Mouse (Mus musculus) hindbrain, embryonic 10.5 days (tissue): Measurements from ENCODE around the gene Gm42742. TPM values are rescaled to one million over a fixed set of nuclear protein-coding genes. Genes with fewer than 3 reads are reported as not detected.

Experiments used
- DNase-seq: peaks from one replicate; pipeline ENCODE4 v3.0.0-alpha.2; 2017; ENCODE audit warnings: low spot score
- H3K27ac ChIP-seq: fragments of 300-500 bp; sonication (generic); 2 replicates; pipeline ENCODE4 v1.5.1; 2016; ENCODE audit warnings: mild to moderate bottlenecking, moderate library complexity
- H3K27me3 ChIP-seq: fragments of 300-500 bp; sonication (generic); 2 replicates; pipeline ENCODE4 v1.6.1; 2016; ENCODE audit warnings: mild to moderate bottlenecking; ENCODE audit not compliant: poor library complexity, insufficient read depth, severe bottlenecking
- H3K36me3 ChIP-seq: fragments of 300-500 bp; sonication (generic); 2 replicates; pipeline ENCODE4 v1.6.1; 2016; ENCODE audit warnings: mild to moderate bottlenecking, moderate library complexity
- H3K4me1 ChIP-seq: fragments of 300-500 bp; sonication (generic); replicated peaks from 2 replicates; pipeline ENCODE4 v1.6.1; 2016; ENCODE audit warnings: mild to moderate bottlenecking
- H3K4me3 ChIP-seq: fragments of 300-500 bp; sonication (generic); 2 replicates; pipeline ENCODE4 v1.5.1; 2016; ENCODE audit warnings: mild to moderate bottlenecking, moderate library complexity
- H3K9me3 ChIP-seq: fragments of 300-500 bp; sonication (generic); 2 replicates; pipeline ENCODE4 v1.6.1; 2016; ENCODE audit warnings: mild to moderate bottlenecking, moderate library complexity
- WGBS: fragments of 180-500 bp; shearing (Covaris S2); methylation state at CpG from one replicate; pipeline ENCODE4 v1.1.7; 2016; 5-methylcytosine and 5-hydroxymethylcytosine counted together
- polyA plus RNA-seq: library from polyadenylated mRNA; unstranded; fragments of >200 nt; fragmentation: Nextera tagmentation; extraction: Ambion mirVana; gene quantifications from 2 replicates; pipeline ENCODE4 v1.2.1, GENCODE M21; 2016

Gene Gm42742
- polyA plus RNA-seq, 1 experiment from 2014 or later: 75.1 TPM

GRCm38 (mm10) chr7:127024755-127025555 is 4.1 kb upstream of the Gm42742 start:
- Histone ChIP-seq H3K27me3 (no peaks in the 10 kb centered on the region), H3K4me3 (peak overlapping the region; percentile 90), H3K9me3 (no peaks in the 10 kb centered on the region), H3K36me3 (peaks cover 64% of the 10 kb centered on the region), H3K27ac (peak overlapping the region; percentile 100), H3K4me1 (peaks cover 72% of the 10 kb centered on the region)
- 1% methylated on average over 30 of the region's 30 CpGs for whole genome bisulfite sequencing
- DNase-seq: peak; percentile 83

- no peaks in the 10 kb centered on the region for H3K9me3 ChIP-seq
- peaks cover 81% of the 10 kb centered on the region for H3K4me1 ChIP-seq
- no peak for DNase-seq
- no peaks in the 10 kb centered on the region for H3K27me3 ChIP-seq
- H3K36me3 ChIP-seq: peaks cover 60% of the 10 kb centered on the region
- H3K4me3 ChIP-seq: peak overlapping the region; percentile 90
- H3K27ac ChIP-seq: peak overlapping the region; percentile 100
- 38% methylated on average over 19 of the region's 19 CpGs for WGBS
Measured at GRCm38 (mm10) chr7:127023896-127024690, 3.2 kb upstream of the Gm42742 start.

- Histone ChIP-seq H3K4me1 (peaks cover 84% of the 10 kb centered on the region), H3K27ac (peak overlapping the region; percentile 100), H3K9me3 (no peaks in the 10 kb centered on the region), H3K36me3 (peaks cover 51% of the 10 kb centered on the region), H3K27me3 (no peaks in the 10 kb centered on the region), H3K4me3 (peak overlapping the region; percentile 90)
- WGBS: 79% methylated on average over 13 of the region's 13 CpGs
- DNase-seq: no peak
Measured at GRCm38 (mm10) chr7:127023272-127023691, 2.4 kb upstream of the Gm42742 start.

- peaks cover 46% of the 10 kb centered on the region for H3K36me3 ChIP-seq
- 77% methylated on average over 7 of the region's 7 CpGs for WGBS
- no peaks in the 10 kb centered on the region for H3K9me3 ChIP-seq
- H3K4me3 ChIP-seq: peak overlapping the region; percentile 90
- peaks cover 84% of the 10 kb centered on the region for H3K4me1 ChIP-seq
- peak overlapping the region; percentile 100 for H3K27ac ChIP-seq
- DNase-seq: no peak
- H3K27me3 ChIP-seq: no peaks in the 10 kb centered on the region
Measured at GRCm38 (mm10) chr7:127022528-127023271, 1.8 kb upstream of the Gm42742 start.

- peak overlapping the region; percentile 86 for H3K27ac ChIP-seq
- H3K27me3 ChIP-seq: no peaks in the 10 kb centered on the region
- DNase-seq: no peak
- H3K4me1 ChIP-seq: peaks cover 80% of the 10 kb centered on the region
- peak overlapping the region; percentile 90 for H3K4me3 ChIP-seq
- peaks cover 43% of the 10 kb centered on the region for H3K36me3 ChIP-seq
- no peaks in the 10 kb centered on the region for H3K9me3 ChIP-seq
- 39% methylated on average over 5 of the region's 5 CpGs for WGBS
Measured at GRCm38 (mm10) chr7:127021563-127022527, 948 bp upstream of the Gm42742 start.

- DNase-seq: no peak
- H3K27ac ChIP-seq: peak overlapping the region; percentile 86
- peak overlapping the region; percentile 90 for H3K4me3 ChIP-seq
- H3K36me3 ChIP-seq: peaks cover 47% of the 10 kb centered on the region
- 32% methylated on average over 5 of the region's 5 CpGs for WGBS
- H3K9me3 ChIP-seq: no peaks in the 10 kb centered on the region
- no peaks in the 10 kb centered on the region for H3K27me3 ChIP-seq
- peaks cover 93% of the 10 kb centered on the region for H3K4me1 ChIP-seq
Measured at GRCm38 (mm10) chr7:127020491-127020890, 406 bp downstream of the Gm42742 start.

- 62% methylated on average over 3 of the region's 3 CpGs for WGBS
- H3K36me3 ChIP-seq: peaks cover 47% of the 10 kb centered on the region
- peak overlapping the region; percentile 86 for H3K27ac ChIP-seq
- H3K27me3 ChIP-seq: no peaks in the 10 kb centered on the region
- peaks cover 93% of the 10 kb centered on the region for H3K4me1 ChIP-seq
- H3K9me3 ChIP-seq: no peaks in the 10 kb centered on the region
- H3K4me3 ChIP-seq: peak overlapping the region; percentile 90
- no peak for DNase-seq
Measured at GRCm38 (mm10) chr7:127020031-127020430, 866 bp downstream of the Gm42742 start.

- peaks cover 93% of the 10 kb centered on the region for H3K4me1 ChIP-seq
- peak overlapping the region; percentile 98 for H3K27ac ChIP-seq
- 77% methylated on average over 14 of the region's 14 CpGs for WGBS
- peak overlapping the region; percentile 90; the same call in 1 of the 2 replicates for H3K4me3 ChIP-seq
- no peak for DNase-seq
- H3K27me3 ChIP-seq: no peaks in the 10 kb centered on the region
- H3K9me3 ChIP-seq: no peaks in the 10 kb centered on the region
- H3K36me3 ChIP-seq: peaks cover 47% of the 10 kb centered on the region
Measured at GRCm38 (mm10) chr7:127019306-127019960, 1.5 kb downstream of the Gm42742 start.

- Histone ChIP-seq H3K4me1 (peaks cover 91% of the 10 kb centered on the region), H3K9me3 (no peaks in the 10 kb centered on the region), H3K27me3 (no peaks in the 10 kb centered on the region), H3K4me3 (peak overlapping the region; percentile 90; the same call in 1 of the 2 replicates), H3K36me3 (peaks cover 47% of the 10 kb centered on the region), H3K27ac (peak overlapping the region; percentile 98)
- WGBS: 80% methylated on average over 15 of the region's 15 CpGs
- DNase-seq: no peak
Measured at GRCm38 (mm10) chr7:127018416-127019305, 2.2 kb downstream of the Gm42742 start.

- DNase-seq: no peak
- H3K9me3 ChIP-seq: no peaks in the 10 kb centered on the region
- peaks cover 47% of the 10 kb centered on the region for H3K36me3 ChIP-seq
- peak overlapping the region; percentile 98 for H3K27ac ChIP-seq
- peaks cover 88% of the 10 kb centered on the region for H3K4me1 ChIP-seq
- H3K27me3 ChIP-seq: no peaks in the 10 kb centered on the region
- WGBS: 54% methylated on average over 6 of the region's 6 CpGs
- H3K4me3 ChIP-seq: peak overlapping the region; percentile 90; the same call in 1 of the 2 replicates
Measured at GRCm38 (mm10) chr7:127017950-127018345, 2.9 kb downstream of the Gm42742 start.
